Mouse (Mus musculus) lung, embryonic 14.5 days (tissue): ENCODE data around the gene Usp21. TPM values are rescaled to one million over a fixed set of nuclear protein-coding genes. Genes with fewer than 3 reads are reported as not detected.
A peak's percentile ranks its signal among the peaks of the same experiment; 100 is the strongest.

Experiments used
- ATAC-seq: fragments of 200-750 bp; cut with Nextera tagmentation; 2 replicates; pipeline ENCODE4 v1.8.0; 2017; ENCODE audit warnings: mild to moderate bottlenecking, moderate TSS enrichment, moderate library complexity; ENCODE audit not compliant: insufficient read depth
- DNase-seq: peaks from one replicate; pipeline ENCODE4 v3.0.0-alpha.2; 2015
- H3K27ac ChIP-seq: fragments of 300-500 bp; sonication (generic); 2 replicates; pipeline ENCODE4 v1.5.1; 2014; ENCODE audit warnings: low read depth, mild to moderate bottlenecking, moderate library complexity
- H3K27me3 ChIP-seq: fragments of 300-500 bp; sonication (generic); 2 replicates; pipeline ENCODE4 v1.6.1; 2014; ENCODE audit warnings: low read length, control low read depth; ENCODE audit not compliant: insufficient read depth
- H3K36me3 ChIP-seq: fragments of 300-500 bp; sonication (generic); 2 replicates; pipeline ENCODE4 v1.6.1; 2014; ENCODE audit warnings: control low read depth; ENCODE audit not compliant: insufficient read depth
- H3K4me1 ChIP-seq: fragments of 300-500 bp; sonication (generic); 2 replicates; pipeline ENCODE4 v1.6.1; 2014; ENCODE audit warnings: antibody characterized with exemption, control low read depth; ENCODE audit not compliant: insufficient read depth
- H3K4me2 ChIP-seq: fragments of 300-500 bp; sonication (generic); 2 replicates; pipeline ENCODE4 v1.6.1; 2014; ENCODE audit warnings: mild to moderate bottlenecking
- H3K4me3 ChIP-seq: fragments of 300-500 bp; sonication (generic); 2 replicates; pipeline ENCODE4 v1.5.1; 2014; ENCODE audit warnings: low read depth, low read length
- H3K9ac ChIP-seq: fragments of 300-500 bp; sonication (generic); 2 replicates; pipeline ENCODE4 v1.6.1; 2014
- H3K9me3 ChIP-seq: fragments of 300-500 bp; sonication (generic); 2 replicates; pipeline ENCODE4 v1.6.1; 2016; ENCODE audit warnings: low read depth, low read length, control low read depth
- CTCF ChIP-seq: IDR thresholded peaks from 2 replicates; pipeline ENCODE4 v1.5.1; 2016; ENCODE audit warnings: antibody characterized with exemption, low read depth
- WGBS: fragments of 180-500 bp; shearing (Covaris S2); extraction: QIAGEN DNeasy Blood & Tissue Kit; methylation state at CpG from one replicate; pipeline ENCODE4 v1.1.7; 2014; 5-methylcytosine and 5-hydroxymethylcytosine counted together
- polyA plus RNA-seq: library from polyadenylated mRNA; unstranded; fragments of >200 nt; fragmentation: Nextera tagmentation; extraction: Ambion mirVana; gene quantifications from 2 replicates; pipeline ENCODE4 v1.2.1, GENCODE M21; 2014

Gene Usp21
- polyA plus RNA-seq, 1 experiment from 2014 or later = 86.0 TPM

DNA sequence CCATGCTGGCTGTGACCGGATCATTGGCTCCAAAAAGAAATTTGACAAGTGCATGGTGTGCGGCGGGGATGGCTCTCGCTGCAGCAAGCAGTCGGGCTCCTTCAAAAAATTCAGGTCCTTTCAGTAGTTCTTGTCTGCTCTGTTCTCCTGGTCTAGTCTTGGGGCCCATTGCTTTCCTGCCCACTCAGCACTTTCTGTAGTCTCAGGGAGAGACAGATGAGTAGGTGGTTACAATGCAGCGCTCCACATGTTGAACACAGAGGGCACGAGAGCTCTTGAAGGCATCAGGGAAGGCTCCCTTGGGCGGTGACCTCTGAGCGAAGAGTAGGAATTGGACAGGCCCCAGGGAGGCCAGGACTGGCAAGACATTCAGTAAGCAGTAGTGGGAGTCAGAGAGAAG, 30.0 kb downstream of the Usp21 start:
- H3K27me3 ChIP-seq = no peaks in the 10 kb centered on the region
- H3K36me3 ChIP-seq = peaks cover 13% of the 10 kb centered on the region; the same call in 1 of the 2 replicates
- no peak overlapping the region for H3K4me2 ChIP-seq
- peaks cover 16% of the 10 kb centered on the region for H3K4me1 ChIP-seq
- TF ChIP-seq CTCF = no peak
- no peak overlapping the region for H3K4me3 ChIP-seq
- WGBS = 79% methylated on average over 9 of the region's 9 CpGs
- DNase-seq = no peak
- H3K9ac ChIP-seq = no peak overlapping the region
- H3K9me3 ChIP-seq = no peaks in the 10 kb centered on the region
- no peak overlapping the region for H3K27ac ChIP-seq
- no peak for ATAC-seq

DNA sequence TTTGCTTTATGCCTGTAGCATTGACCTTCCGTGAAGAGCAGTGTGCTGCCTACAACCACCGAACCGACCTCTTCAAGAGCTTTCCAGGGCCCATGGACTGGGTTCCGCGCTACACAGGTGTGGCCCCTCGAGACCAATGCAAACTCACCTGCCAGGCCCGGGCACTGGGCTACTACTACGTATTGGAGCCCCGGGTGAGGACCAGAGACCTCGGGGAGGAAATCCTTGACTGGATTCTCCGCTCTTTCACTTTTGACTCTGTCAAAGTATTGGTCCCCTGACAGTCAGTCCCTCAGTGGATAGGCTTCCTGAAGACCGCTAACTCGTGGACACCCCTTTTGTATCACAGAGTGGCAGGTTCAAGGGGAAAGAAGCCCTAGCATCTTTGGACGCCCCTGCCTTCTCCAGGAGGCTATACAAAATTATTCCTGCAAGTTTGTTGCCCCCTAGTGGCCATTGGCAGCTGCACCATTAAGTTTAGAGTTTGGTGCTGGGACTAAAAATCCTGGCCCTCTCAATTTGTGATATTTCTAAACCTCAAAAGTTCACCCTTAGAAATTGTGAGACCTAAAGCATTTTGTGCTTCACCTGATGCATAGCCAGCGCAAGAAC, 30.7 kb downstream of the Usp21 start:
- 56% methylated on average over 15 of the region's 15 CpGs for WGBS
- Histone ChIP-seq H3K4me2 (no peak overlapping the region), H3K36me3 (peaks cover 13% of the 10 kb centered on the region; the same call in 1 of the 2 replicates), H3K27ac (no peak overlapping the region), H3K4me3 (no peak overlapping the region), H3K27me3 (no peaks in the 10 kb centered on the region), H3K4me1 (peaks cover 11% of the 10 kb centered on the region), H3K9ac (no peak overlapping the region), H3K9me3 (no peaks in the 10 kb centered on the region)
- peak; percentile 91 for DNase-seq
- peak; percentile 5; the same call in 1 of the 2 replicates for ATAC-seq
- TF ChIP-seq CTCF = peak; percentile 85

DNA sequence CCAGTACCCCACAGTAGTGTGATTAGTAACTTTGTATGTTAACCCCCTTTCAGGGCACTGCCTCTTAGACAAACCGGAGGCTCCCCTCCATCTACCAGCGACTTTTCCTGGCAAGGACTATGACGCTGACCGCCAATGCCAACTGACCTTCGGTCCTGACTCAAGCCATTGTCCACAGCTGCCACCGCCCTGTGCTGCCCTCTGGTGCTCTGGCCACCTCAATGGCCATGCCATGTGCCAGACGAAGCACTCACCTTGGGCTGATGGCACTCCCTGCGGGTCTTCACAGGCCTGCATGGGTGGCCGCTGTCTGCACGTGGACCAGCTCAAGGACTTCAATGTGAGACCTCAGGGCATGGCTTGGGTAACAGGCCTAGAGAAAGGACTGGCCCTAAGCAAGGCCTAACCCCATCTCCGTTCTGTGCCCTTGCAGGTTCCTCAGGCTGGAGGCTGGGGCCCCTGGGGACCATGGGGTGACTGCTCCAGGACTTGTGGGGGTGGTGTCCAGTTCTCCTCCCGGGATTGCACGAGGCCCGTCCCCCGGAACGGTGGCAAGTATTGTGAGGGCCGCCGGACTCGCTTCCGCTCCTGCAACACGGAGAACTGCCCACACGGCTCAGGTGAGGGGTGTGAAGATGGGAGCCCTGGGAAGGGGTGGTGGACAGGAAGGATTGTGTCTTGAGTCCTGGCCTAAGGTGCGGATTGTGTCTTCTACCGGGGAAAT, 31.5 kb downstream of the Usp21 start:
- H3K27ac ChIP-seq = no peak overlapping the region
- WGBS = 85% methylated on average over 24 of the region's 24 CpGs
- H3K36me3 ChIP-seq = peaks cover 13% of the 10 kb centered on the region; the same call in 1 of the 2 replicates
- no peak overlapping the region for H3K4me3 ChIP-seq
- H3K27me3 ChIP-seq = no peaks in the 10 kb centered on the region
- ATAC-seq (no peak), DNase-seq (no peak)
- no peak overlapping the region for H3K4me2 ChIP-seq
- H3K4me1 ChIP-seq = peaks cover 14% of the 10 kb centered on the region
- H3K9me3 ChIP-seq = no peaks in the 10 kb centered on the region
- no peak overlapping the region for H3K9ac ChIP-seq
- no peak for TF ChIP-seq CTCF

DNA sequence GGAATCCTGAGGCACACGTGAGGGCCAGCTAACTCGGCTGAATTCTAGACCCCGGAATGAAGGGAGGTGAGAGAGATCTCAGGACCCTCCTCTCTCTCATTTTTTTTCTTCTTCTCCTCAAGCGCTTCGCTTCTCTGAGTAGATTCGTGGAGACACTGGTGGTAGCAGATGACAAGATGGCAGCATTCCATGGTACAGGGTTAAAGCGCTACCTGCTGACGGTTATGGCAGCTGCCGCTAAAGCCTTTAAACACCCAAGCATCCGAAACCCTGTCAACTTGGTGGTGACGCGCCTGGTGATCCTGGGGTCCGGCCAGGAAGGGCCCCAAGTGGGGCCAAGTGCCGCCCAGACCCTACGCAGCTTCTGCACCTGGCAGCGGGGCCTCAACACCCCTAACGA, 35.4 kb downstream of the Usp21 start:
- Histone ChIP-seq H3K9ac (peak overlapping the region; percentile 49; the same call in 1 of the 2 replicates), H3K27me3 (no peaks in the 10 kb centered on the region), H3K4me2 (peak overlapping the region; percentile 66), H3K4me1 (peaks cover 25% of the 10 kb centered on the region), H3K4me3 (peak overlapping the region; percentile 35), H3K36me3 (peaks cover 9% of the 10 kb centered on the region; the same call in 1 of the 2 replicates), H3K27ac (peak overlapping the region; percentile 86), H3K9me3 (no peaks in the 10 kb centered on the region)
- WGBS = 54% methylated on average over 17 of the region's 17 CpGs
- DNase-seq (peak; percentile 28), ATAC-seq (no peak)
- TF ChIP-seq CTCF = no peak

DNA sequence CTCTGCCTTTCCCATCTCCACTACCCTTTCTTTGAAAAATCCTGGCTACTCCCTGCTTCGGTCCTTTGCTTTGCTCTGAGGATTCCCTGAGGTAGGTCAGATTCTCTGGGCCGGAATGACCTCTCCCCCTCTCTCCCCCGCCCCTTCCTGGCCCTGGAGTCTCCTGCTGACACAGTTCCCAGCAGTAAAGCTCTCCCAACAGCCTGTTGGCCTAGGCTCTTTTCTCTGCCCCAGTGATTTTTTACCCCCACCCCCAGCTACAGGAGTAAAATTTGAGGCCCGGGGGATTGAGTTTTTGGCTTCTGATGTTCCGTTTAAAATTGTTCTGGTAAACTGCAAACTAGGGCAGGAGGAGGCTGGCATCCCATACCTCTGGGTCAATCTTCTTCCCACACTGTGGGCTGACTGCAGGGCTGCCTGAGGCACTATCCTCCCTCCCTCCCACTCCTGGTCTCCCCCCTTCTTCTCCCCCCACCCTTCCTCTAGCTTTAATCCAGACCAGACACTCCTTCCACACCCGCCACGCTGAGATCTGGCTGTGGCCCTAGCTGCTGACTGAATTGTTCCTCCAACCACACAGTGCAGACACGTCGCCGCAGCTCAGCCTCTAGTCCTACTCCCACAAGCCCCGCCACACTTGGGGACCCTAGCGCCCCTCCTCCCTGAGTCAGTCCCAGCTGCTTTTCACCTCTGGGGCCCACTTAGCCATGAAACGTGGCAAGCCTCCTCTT, 36.0 kb downstream of the Usp21 start:
- Histone ChIP-seq H3K4me2 (peak overlapping the region; percentile 66), H3K27me3 (no peaks in the 10 kb centered on the region), H3K9me3 (no peaks in the 10 kb centered on the region), H3K4me1 (peaks cover 25% of the 10 kb centered on the region), H3K9ac (peak overlapping the region; percentile 49; the same call in 1 of the 2 replicates), H3K4me3 (peak overlapping the region; percentile 35), H3K36me3 (peaks cover 9% of the 10 kb centered on the region; the same call in 1 of the 2 replicates), H3K27ac (peak overlapping the region; percentile 86)
- 11% methylated on average over 13 of the region's 13 CpGs for WGBS
- ATAC-seq (peak; percentile 21), DNase-seq (peak; percentile 65)
- TF ChIP-seq CTCF = no peak

DNA sequence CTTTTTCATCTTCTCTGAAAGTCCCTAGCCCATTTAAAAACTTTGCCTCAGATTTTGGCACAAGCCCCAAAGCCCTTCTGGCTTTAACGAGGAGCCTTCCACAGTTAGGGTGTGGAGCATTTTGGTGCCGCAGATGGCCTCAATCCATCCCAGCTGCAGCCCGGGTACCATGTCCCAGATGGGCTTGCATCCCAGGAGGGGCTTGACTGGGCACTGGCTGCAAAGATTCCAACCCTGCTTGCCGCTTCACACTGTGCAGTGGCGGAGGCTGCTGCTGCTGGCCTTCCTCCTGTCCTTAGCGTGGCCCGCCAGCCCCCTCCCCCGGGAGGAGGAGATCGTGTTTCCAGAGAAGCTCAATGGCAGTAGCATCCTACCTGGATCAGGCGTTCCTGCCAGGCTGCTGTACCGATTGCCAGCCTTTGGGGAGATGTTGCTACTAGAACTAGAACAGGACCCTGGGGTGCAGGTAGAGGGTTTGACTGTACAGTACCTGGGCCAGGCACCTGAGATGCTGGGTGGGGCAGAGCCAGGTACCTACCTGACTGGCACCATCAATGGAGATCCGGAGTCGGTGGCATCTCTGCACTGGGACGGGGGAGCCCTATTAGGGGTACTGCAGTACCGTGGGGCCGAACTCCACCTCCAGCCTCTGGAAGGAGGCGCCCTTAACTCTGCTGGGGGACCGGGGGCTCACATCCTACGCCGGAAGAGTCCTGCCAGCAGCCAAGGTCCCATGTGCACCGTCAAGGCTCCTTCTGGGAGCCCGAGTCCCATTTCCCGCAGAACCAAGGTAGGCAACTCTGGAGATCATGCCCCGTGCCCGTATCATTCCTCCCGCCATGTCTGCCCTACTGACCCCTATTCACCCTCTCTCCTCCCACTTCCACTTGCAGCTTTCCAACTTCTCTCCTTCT, 36.9 kb downstream of the Usp21 start, which contains the start of gene Ndufs2:
Gene Ndufs2 (minus strand): TSS at position 709 of the 914 bp plus-strand sequence.
- ATAC-seq (peak; percentile 6; the same call in 1 of the 2 replicates), DNase-seq (peak; percentile 55)
- H3K27me3 ChIP-seq = no peaks in the 10 kb centered on the region
- H3K4me1 ChIP-seq = peaks cover 25% of the 10 kb centered on the region
- peak within 1 kb of the TSS; percentile 49 for H3K9ac ChIP-seq
- peak within 1 kb of the TSS; percentile 86 for H3K27ac ChIP-seq
- peak within 1 kb of the TSS; percentile 66 for H3K4me2 ChIP-seq
- peak within 1 kb of the TSS; percentile 35 for H3K4me3 ChIP-seq
- no peaks in the 10 kb centered on the region for H3K9me3 ChIP-seq
- 20% methylated on average over 26 of the region's 26 CpGs for WGBS
- H3K36me3 ChIP-seq = peaks cover 9% of the 10 kb centered on the region; the same call in 1 of the 2 replicates
- TF ChIP-seq CTCF = no peak
